Mouse (Mus musculus) cerebellum, postnatal 4 days (tissue): Measurements from ENCODE around the gene Vmn2r65.

Source experiments
- DNase-seq, 2 experiments: peaks; one replicate each; pipeline ENCODE4 v3.0.0; 2022; ENCODE audit warnings: low spot score in 2 of 2, mixed read lengths in 1 of 2

Gene Vmn2r65

GRCm38 (mm10) chr7:84964015-84964414 is at the start of gene Vmn2r65:
Vmn2r65 (minus strand) TSS chr7:84964115.
- no peak for DNase-seq

GRCm38 (mm10) chr7:85012168-85012567 is 48.3 kb upstream of the Vmn2r65 start, which contains the start of gene Vmn2r66:
Vmn2r66 (minus strand) TSS chr7:85012268.
- DNase-seq = no peak

DNA sequence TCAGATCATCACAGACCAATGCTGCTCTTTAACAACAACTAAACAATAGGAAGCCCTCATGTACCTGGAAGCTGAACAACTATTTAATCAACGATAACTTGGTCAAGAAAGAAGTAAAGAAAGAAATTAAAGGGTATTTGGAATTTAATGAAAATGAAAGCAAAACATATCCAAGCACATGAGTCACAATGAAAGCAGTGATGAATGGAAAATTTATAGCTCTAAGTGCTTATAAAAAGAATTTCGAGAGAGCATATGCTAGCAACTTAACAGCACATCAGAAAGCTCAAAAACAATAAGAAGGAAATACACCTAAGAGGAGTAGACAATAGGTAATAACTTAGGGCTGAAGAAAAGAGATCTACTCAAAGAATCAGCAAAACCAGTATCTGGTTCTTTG is 32.8 kb upstream of the Vmn2r65 start:
- no peak for DNase-seq
